Mouse (Mus musculus) kidney, postnatal 0 days (tissue): Measurements from ENCODE around the gene Pola1. TPM values are rescaled to one million over a fixed set of nuclear protein-coding genes. Genes with fewer than 3 reads are reported as not detected.

Experiments
- ATAC-seq: fragments of 200-750 bp; cut with Nextera tagmentation; replicated peaks from 2 replicates; pipeline ENCODE4 v1.8.0; 2017; ENCODE audit warnings: low read depth, moderate number of reproducible peaks, moderate TSS enrichment, moderate library complexity; ENCODE audit not compliant: low FRiP score
- DNase-seq: peaks from one replicate; pipeline ENCODE4 v3.0.0-alpha.2; 2016; ENCODE audit warnings: low spot score
- H3K27ac ChIP-seq: fragments of 300-500 bp; sonication (generic); 2 replicates; pipeline ENCODE4 v1.5.1; 2014; ENCODE audit warnings: mild to moderate bottlenecking
- H3K27me3 ChIP-seq: fragments of 300-500 bp; sonication (generic); 2 replicates; pipeline ENCODE4 v1.6.1; 2014; ENCODE audit warnings: low read length, mixed read lengths; ENCODE audit not compliant: insufficient read depth
- H3K36me3 ChIP-seq: fragments of 300-500 bp; sonication (generic); 2 replicates; pipeline ENCODE4 v1.6.1; 2014; ENCODE audit warnings: low read length, mixed read lengths; ENCODE audit not compliant: insufficient read depth
- H3K4me1 ChIP-seq: fragments of 300-500 bp; sonication (generic); replicated peaks from 2 replicates; pipeline ENCODE4 v1.6.1; 2014; ENCODE audit warnings: antibody characterized with exemption, low read length, mixed read lengths; ENCODE audit not compliant: insufficient read depth
- H3K4me2 ChIP-seq: fragments of 300-500 bp; sonication (generic); 2 replicates; pipeline ENCODE4 v1.6.1; 2014; ENCODE audit warnings: mild to moderate bottlenecking, low read length, moderate library complexity, mixed read lengths
- H3K4me3 ChIP-seq: fragments of 300-500 bp; sonication (generic); replicated peaks from 2 replicates; pipeline ENCODE4 v1.5.1; 2014; ENCODE audit warnings: low read depth, low read length
- H3K9ac ChIP-seq: fragments of 300-500 bp; sonication (generic); 2 replicates; pipeline ENCODE4 v1.6.1; 2014; ENCODE audit warnings: low read depth, low read length
- H3K9me3 ChIP-seq: fragments of 300-500 bp; sonication (generic); replicated peaks from 2 replicates; pipeline ENCODE4 v1.6.1; 2016; ENCODE audit warnings: low read length, inconsistent platforms, mixed read lengths
- CTCF ChIP-seq: IDR thresholded peaks from 2 replicates; pipeline ENCODE4 v1.5.1; 2016; ENCODE audit warnings: antibody characterized with exemption, low read depth, mild to moderate bottlenecking, moderate library complexity
- WGBS: fragments of 180-500 bp; shearing (Covaris S2); extraction: QIAGEN DNeasy Blood & Tissue Kit; methylation state at CpG from one replicate; pipeline ENCODE4 v1.1.7; 2014; 5-methylcytosine and 5-hydroxymethylcytosine counted together
- polyA plus RNA-seq: library from polyadenylated mRNA; unstranded; fragments of >200 nt; fragmentation: Nextera tagmentation; extraction: Ambion mirVana; gene quantifications from 2 replicates; pipeline ENCODE4 v1.2.1, GENCODE M21; 2015

Gene Pola1
- polyA plus RNA-seq, 1 experiment from 2014 or later, result 7.8 TPM

- Histone ChIP-seq H3K4me3 (no peak overlapping the region), H3K4me2 (no peak overlapping the region), H3K9ac (no peak overlapping the region), H3K27ac (no peak overlapping the region), H3K27me3 (peaks cover 61% of the 10 kb centered on the region), H3K9me3 (no peaks in the 10 kb centered on the region), H3K36me3 (no peaks in the 10 kb centered on the region), H3K4me1 (no peaks in the 10 kb centered on the region)
- no peak for TF ChIP-seq CTCF
- WGBS, result 34% methylated on average over 5 of the region's 5 CpGs
- DNase-seq, result no peak
- no peak for ATAC-seq
These were observed 336.1 kb downstream of the Pola1 start for GRCm38 (mm10) chrX:93295819-93296218.

GRCm38 (mm10) chrX:93294736-93295490 lies 337.0 kb downstream of the Pola1 start:
- no peak overlapping the region for H3K9ac ChIP-seq

GRCm38 (mm10) chrX:93292031-93292430 lies 339.9 kb downstream of the Pola1 start:
- DNase-seq (no peak), ATAC-seq (no peak)
- 27% methylated on average over 6 of the region's 6 CpGs for WGBS
- no peak overlapping the region for H3K9ac ChIP-seq
- H3K36me3 ChIP-seq, result no peaks in the 10 kb centered on the region
- H3K4me1 ChIP-seq, result no peaks in the 10 kb centered on the region
- no peaks in the 10 kb centered on the region for H3K9me3 ChIP-seq
- H3K27me3 ChIP-seq, result peaks cover 51% of the 10 kb centered on the region
- TF ChIP-seq CTCF, result no peak
- H3K4me2 ChIP-seq, result no peak overlapping the region
- no peak overlapping the region for H3K27ac ChIP-seq
- no peak overlapping the region for H3K4me3 ChIP-seq

More at GRCm38 (mm10) chrX:93294736-93295490, 337.0 kb downstream of the Pola1 start:
- ATAC-seq (no peak), DNase-seq (no peak)
- TF ChIP-seq CTCF, result no peak
- no peaks in the 10 kb centered on the region for H3K36me3 ChIP-seq
- H3K4me3 ChIP-seq, result no peak overlapping the region
- 15% methylated on average over 25 of the region's 25 CpGs for WGBS
- no peaks in the 10 kb centered on the region for H3K4me1 ChIP-seq
- no peak overlapping the region for H3K4me2 ChIP-seq
- no peak overlapping the region for H3K27ac ChIP-seq
- peaks cover 58% of the 10 kb centered on the region for H3K27me3 ChIP-seq
- H3K9me3 ChIP-seq, result no peaks in the 10 kb centered on the region

- Histone ChIP-seq H3K4me1 (no peaks in the 10 kb centered on the region), H3K27ac (no peak overlapping the region), H3K27me3 (peaks cover 61% of the 10 kb centered on the region), H3K9ac (no peak overlapping the region), H3K4me2 (no peak overlapping the region), H3K36me3 (no peaks in the 10 kb centered on the region), H3K9me3 (no peaks in the 10 kb centered on the region), H3K4me3 (no peak overlapping the region)
- TF ChIP-seq CTCF, result no peak
- ATAC-seq (no peak), DNase-seq (no peak)
- WGBS, result 24% methylated on average over 12 of the region's 12 CpGs
These were observed 342.0 kb downstream of the Pola1 start for GRCm38 (mm10) chrX:93289851-93290380.

- 17% methylated on average over 37 of the region's 37 CpGs for WGBS
- DNase-seq (no peak), ATAC-seq (no peak)
- Histone ChIP-seq H3K27me3 (peaks cover 56% of the 10 kb centered on the region), H3K4me3 (peak overlapping the region; percentile 31), H3K4me2 (peak overlapping the region; percentile 57), H3K4me1 (no peaks in the 10 kb centered on the region), H3K27ac (no peak overlapping the region), H3K36me3 (no peaks in the 10 kb centered on the region), H3K9ac (no peak overlapping the region), H3K9me3 (no peaks in the 10 kb centered on the region)
- TF ChIP-seq CTCF, result no peak
These were observed 342.9 kb downstream of the Pola1 start for GRCm38 (mm10) chrX:93289076-93289475.

GRCm38 (mm10) chrX:93288339-93288738 lies 343.6 kb downstream of the Pola1 start:
- Histone ChIP-seq H3K4me3 (peak overlapping the region; percentile 31), H3K27me3 (peaks cover 48% of the 10 kb centered on the region), H3K9me3 (no peaks in the 10 kb centered on the region), H3K9ac (no peak overlapping the region), H3K4me2 (peak overlapping the region; percentile 57), H3K27ac (no peak overlapping the region), H3K4me1 (no peaks in the 10 kb centered on the region), H3K36me3 (no peaks in the 10 kb centered on the region)
- DNase-seq (no peak), ATAC-seq (no peak)
- WGBS, result 29% methylated on average over 25 of the region's 37 CpGs
- TF ChIP-seq CTCF, result no peak
